Mouse (Mus musculus) megakaryocyte, adult 5-6 weeks (primary cell): ENCODE results near the gene Plb1. TPM values are rescaled to one million over a fixed set of nuclear protein-coding genes. Genes with fewer than 3 reads are reported as not detected.

Source experiments
- ATAC-seq: 2 replicates; pipeline ENCODE4 v1.8.0; 2016; ENCODE audit warnings: mild to moderate bottlenecking, inconsistent platforms; ENCODE audit not compliant: poor library complexity, severe bottlenecking
- total RNA-seq, 2 experiments: library from RNA; stranded (forward) in 1 of 2; stranded (reverse) in 1 of 2; fragments of 153-499, 151-499 nt in 1 of 2; fragments of 221-1000, 200-1000 nt in 1 of 2; gene quantifications; 2 replicates each; pipeline versions ENCODE4 v1.2.3 to v1.2.4; 2015 to 2017

Gene Plb1
- total RNA-seq, 2 experiments from 2014 or later, result not detected

DNA sequence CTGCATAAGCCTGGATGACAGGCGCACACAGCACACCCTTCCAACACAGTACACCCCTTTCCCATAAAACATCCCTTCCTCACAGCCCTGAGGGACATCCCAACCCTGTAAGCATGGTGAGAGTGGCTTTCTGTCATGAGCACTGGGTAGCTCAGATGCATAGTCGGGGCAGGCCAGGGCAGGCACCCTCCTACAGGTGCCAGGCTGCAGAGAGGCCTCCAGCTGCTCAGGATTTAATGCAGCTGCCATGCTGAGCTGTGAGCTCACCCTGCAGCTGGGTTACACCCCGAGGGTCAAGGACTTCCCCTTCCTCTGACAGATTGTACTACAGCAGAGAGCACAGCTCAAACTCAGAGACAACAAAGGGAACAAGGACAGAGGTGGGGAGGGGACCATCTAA, 146.0 kb downstream of the Plb1 start:
- ATAC-seq, result peak; percentile 70

DNA sequence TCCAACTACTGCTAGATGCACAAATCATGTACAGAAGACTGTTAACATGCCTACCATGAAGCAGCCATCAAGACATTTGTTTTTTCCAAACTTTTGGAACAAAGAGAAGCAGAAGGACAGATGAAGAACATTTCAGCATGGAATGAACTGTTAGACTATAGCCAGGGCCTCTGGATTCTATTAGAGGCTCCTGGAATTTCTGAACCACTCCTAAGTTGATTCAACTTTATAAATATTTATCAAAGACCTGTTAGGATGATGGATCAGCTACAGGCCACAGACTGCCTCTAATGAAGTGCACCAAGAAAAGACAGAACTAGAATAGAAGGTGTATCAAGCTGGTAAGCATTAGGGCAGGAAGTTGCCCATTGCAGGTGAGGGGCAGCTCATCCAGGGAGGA, 156.1 kb downstream of the Plb1 start:
- ATAC-seq, result no peak

DNA sequence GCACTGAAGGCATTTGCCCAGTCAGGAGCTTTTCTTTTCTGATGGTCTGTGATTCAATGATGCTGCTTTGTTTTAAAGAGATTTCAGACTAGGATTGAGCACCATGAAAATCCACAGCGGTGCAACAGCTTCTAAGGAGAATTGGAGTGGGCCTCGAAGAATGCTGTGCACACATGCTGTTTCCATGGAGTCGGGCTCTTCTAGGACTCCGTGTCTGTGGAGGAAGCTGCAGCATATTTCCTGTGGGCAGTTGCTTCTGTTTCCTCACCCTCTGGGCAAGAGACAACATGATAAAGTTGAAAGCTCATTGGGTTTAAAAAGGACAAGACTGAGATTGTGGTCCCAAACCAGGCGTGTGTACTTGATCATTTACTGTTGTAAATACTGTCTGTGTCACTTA, 157.8 kb downstream of the Plb1 start:
- ATAC-seq, result no peak

DNA sequence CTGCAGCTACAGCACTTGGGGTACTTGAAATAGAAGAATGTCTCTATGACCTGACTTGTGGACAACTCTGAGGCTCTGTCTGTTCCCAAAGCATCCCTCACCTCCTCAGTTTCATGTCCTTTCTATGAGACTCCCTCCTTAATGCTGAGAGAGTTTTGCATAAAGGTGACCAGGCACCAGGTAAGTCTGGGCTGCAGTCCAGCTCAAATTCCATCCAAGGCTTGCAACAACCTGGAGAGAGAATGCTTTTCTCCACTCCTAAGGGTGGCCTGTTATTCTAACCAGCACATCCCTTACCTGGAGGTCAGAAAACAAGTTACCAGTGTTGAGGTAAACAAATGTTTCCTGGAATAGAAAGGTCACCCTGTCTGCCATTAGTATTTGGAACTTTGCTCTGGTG, 159.8 kb downstream of the Plb1 start:
- ATAC-seq, result no peak

DNA sequence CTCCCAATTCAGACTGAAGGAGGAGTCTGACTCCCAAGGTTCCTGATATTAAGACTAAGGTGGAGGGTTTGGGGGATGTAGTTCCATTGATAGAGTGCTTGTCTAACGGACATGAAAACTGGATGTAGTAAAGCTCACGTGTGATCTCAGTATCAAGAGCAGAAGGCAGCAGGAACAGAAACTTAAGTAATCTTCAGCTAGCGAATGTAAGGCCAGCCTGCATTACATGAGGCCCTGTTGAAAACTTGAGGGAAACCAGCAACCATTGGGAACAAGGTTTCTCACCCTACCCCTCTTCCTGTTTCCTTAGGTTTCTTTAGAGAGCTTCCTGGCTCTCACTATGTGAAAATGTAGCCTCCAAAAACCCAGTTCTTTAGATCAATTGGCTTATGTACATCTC, 162.1 kb downstream of the Plb1 start:
- ATAC-seq, result peak; percentile 82

DNA sequence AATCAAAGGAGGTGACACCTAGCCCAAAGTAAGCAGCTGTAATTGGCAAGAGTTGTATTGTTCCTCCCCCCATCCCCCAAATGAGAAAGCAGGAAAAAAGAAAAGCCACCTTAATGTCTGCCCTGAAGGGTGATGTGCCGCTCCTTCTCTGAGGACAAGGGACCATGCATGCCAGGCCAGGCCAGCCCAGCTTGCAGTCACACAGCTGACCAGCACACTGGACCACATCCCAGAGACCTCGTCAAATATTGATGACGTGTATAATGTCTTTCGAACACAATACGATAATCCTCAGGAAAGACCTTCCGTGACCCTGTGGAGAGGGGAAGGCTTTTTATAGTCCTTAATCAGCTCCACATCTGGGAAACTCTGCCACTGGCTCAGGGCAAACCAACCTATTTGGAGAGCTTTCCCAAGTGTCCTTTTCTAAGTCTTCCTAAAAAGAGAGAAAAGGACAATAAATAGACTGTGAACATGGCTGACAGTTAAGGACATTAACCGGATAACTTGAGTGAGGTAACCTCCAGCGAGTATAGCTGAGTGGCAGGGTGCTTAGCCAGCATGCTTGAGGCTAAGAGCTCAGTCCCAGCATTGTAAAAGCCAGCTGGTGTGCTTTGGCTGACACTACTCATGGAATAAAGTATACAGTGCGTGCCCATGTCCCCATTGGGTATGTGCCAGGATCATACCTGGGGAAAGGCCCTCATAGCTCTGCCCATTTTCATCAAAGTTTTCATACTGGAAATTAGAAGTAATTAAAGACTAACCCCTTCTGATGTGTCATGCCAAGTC, 162.8 kb downstream of the Plb1 start:
- no peak for ATAC-seq

DNA sequence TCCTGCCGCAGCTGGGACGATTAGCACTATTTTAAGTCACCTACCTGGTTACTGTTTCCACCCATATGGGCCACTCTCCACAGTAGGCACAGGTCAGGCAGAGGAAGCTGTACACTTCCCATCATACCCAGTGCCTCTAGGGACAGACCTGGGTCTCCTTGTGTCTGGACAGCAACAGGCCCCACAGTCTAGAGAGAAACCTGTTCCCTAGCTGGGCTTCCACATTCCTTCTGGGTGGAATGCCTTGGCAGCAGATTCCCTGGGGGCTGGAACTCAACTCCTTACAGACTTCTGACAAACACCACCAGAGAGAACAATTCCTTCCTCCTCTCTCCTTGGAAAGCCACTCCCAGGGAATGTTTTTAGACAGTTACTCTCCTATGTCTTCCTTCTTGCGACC, 165.2 kb downstream of the Plb1 start:
- no peak for ATAC-seq

DNA sequence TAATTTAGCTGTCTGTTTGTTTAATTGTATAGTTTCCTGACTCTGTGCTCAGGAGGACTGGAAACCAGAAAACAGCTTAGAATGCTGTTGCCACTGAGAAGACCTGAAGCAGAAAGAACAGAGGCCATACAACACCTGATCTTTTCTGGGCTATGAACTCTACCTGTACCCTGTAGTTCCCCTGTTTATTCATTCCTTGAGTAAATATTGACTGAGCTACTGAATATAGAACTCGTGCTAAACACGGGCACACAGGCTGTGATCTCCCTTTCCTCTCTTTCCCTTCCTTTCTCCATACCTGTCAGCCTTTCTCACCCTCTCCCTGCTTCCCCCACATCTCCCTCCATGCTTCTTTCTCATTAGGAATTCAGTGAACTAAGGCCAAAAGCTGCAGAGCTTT, 168.4 kb downstream of the Plb1 start:
- no peak for ATAC-seq

DNA sequence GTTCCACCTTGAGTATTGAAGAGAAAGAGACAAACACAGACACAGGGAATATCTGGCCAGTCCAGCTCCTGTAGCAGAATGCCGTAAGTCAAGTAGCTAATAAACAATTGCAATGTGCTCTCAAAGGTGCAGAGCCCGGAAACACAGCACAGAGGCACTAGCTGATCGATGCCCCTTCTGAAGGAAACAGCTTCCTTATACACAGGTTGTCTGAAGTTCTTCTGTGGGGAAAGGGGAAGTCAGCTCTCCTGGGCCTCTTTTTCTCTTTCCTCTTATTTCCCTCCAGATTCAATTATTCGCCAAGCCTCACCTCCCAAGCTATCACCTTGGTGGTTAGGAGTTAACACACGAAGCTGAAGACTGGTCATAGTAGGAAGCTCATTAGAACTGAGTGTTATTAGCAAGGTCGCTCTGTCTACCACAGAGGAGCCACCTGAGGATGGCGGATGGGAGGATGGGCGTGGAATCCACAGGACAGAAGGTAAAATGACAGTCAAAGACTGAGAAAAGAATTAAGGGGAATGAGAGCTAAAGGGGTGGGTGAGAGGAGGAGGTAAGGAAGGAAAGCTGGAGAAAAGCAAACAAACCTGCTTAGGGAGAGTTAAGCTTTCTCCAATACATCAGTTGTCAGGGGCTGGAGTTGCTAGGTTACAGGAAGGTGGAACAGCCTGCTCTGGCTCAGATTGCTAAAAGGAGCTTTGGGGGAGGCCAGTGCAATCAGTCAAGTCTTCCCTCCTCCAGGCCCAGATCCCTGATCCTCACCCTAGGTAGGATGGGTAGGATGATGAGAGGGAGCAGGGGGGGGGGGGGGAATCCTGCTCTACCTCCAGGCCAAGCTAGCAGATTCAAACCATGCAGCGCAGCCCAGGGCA, 170.8 kb downstream of the Plb1 start:
- peak; percentile 60; the same call in 1 of the 2 replicates for ATAC-seq

DNA sequence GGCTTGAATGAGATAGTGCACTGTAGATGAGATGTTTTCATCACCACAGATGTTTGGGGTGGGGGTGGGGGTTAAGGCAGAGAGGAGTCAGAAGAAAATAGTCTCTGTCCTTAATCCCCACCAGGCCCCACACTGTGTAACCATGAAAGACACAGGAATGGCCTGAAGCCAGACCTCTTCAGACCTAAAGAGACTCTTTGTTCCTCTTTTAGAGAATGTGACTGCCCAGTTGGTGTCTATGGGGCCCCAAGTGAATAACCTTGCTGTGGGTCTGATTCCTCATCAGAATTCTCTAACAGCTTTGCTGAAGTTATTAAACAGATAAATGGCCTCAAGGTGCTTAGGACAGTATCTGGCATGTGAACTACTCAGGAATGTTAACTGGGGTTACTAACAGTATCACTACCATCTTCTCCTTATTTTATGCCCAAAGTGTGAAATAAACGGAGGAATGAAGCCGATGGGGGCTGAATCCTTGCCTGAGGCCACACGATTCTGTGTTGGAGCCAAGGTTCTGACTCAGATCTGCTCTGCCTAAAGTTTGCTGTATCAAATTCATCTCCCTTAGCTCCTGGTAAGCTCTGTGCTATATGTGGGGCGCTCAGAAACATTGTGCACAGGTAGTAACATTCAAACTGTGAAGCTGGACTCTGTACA, 172.8 kb downstream of the Plb1 start:
- peak; percentile 71 for ATAC-seq

DNA sequence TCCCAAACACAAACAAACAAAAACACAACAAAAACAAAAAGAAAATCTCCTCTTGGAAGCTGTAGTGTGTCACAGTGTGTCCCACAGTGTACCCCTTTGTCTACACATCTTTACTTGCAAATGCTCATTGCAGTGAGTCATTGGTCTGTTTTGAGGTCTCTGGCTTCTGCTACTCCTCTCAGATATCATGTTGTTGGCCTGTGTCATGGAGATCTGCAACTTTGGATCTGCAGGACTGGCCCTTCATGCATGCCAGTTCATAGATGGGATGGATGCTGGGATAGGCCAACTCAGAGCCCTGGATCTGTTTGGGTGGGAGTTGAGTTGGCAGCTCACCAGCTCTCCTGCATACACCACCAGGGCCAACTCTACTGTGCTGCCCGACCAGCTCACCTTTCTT, 176.3 kb downstream of the Plb1 start:
- ATAC-seq, result no peak

DNA sequence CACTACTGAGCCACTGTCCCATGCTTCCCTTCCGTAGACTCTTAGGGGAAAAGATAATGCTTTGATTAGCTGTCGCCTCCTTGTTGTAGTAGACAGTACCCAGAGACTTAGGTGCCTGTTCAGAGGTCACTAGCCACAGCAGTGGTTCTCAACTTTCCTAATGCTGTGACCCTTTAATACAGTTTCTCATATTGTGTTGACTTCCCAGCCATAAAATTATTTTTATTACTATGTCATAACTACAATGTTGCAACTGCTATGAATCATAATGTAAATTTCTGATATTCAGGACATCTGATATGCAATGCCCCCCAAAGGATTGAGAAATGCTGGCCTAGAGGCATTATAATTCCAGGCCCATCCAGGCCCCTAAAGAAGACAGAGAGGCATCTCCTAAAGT, 177.2 kb downstream of the Plb1 start:
- ATAC-seq, result no peak

DNA sequence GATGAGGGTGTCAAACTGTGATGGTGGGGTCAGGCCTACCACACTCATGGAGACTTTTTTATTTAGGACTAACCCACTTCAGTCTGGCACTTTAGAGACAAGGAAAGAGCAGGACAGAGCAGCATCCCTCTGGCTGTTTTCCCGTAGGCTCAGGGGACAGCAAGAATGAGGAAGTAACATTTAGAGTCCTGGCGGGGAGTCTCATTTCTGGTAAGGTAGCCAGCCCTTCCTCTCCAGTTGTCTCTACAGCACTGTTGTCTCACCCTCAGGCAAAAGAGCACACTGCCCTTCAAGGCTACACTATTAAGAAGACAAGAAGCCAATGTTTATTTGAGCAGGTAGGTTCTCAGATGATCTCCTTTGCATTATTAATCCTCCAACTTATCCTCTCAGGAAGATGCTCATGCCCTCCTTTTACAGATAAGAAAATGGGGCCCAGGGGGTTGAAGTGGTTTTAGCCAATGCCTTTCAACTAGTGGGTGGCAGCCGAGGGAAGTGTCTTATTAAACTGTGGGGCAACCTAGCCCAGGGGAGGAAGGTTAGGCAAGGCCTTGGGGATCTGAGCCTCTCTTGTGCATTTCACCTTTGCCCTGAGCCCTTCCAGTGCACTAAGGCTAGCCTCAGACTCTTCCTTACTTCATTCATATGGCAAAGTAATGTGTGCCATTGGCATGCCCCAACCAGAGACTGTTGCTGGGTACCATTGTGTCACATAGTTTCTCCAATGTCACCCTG, 178.6 kb downstream of the Plb1 start:
- ATAC-seq, result peak; percentile 79

DNA sequence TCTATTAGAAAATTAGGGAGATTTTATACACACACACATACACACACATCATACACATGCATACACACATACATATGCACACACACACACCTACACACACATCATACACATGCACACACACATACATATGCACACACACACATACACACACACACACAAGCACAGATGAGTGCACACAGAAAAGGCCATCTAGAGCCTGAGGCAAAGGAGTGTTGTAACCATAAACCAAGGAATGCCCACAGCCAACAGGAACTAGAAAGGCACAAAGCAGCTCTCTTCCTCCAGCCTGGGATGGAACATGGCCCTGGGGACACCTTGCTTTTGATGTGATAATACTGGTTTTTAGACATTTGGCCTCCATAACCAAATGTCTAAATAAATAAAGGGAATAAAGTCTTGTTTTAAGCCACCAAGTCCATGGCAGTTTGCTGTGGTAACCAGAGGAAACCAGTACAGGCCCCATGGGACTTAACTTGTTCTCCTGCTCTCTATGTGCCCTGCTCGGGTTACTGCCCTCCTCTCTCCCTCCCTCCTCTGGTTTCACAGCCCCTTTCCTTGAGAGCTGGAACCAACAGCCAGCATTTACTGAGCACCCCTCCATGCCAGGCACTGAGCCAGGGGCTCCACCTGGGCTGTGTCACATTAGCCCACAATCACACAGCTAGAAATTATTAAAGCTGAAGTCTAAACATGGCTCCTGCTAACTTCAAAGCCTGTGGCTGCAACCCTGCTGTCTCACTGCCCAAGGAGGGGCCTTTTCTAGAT, 179.9 kb downstream of the Plb1 start:
- no peak for ATAC-seq

DNA sequence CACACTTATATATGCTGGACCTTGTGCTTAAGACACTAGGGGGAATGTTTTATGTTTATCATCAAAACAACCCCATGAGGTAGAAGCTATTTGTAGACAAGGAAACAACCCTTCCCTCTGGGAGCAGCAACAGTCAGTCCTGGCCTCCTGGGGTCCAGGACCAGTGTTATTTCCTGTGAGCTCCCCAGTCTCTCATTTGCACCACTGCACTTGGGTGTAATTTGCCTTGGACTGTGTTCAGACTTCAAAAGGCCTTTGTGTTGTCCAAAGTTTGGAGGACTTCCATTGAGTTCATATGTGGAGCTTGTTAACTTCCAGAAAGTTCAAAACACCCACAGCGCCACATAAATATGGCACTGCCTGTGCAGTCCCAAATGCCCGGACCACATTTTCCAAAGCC, 180.6 kb downstream of the Plb1 start:
- ATAC-seq, result no peak

DNA sequence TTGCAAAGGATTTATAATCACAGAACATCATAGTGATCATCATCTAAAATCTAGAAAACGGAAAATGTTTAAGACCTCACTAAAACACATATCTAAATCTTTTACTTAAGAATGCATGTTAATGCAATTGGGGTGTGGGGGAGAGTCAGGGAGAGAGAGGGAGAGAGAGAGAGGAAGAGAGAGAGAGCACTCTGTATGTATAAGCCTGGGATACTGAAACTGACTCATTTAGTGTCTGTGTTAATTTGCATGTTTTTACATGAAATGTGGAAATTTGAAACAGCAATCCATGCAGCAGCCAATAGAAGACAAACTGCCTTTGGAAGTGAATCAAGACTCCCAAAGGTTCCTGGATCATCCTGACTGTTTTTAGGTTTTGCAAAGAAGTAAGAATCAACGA, 181.1 kb downstream of the Plb1 start:
- no peak for ATAC-seq

DNA sequence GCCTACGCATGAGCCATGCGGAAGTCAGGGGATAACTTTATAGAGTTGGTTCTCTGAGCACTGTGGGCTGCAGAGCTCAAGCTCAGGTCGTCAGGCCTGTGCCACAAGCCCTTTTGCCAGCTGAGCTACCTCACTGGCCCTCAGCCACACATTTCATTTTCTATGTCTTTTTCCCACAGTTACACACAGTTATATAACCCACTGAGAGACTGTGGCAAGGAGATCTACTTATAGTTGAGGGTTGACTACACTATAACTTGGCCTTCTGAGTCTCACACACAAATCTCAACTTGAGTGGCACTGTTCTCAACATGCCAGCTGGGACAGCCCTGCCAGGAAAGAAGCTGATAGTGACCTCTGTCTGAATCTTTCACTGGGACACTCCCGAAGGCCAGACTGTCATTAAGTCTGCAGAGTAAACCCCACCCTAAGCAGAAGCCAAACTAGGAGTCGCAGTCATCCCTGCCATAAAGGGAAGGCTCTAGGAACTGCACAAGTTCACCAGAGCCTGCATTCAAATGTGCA, 182.0 kb downstream of the Plb1 start:
- no peak for ATAC-seq

DNA sequence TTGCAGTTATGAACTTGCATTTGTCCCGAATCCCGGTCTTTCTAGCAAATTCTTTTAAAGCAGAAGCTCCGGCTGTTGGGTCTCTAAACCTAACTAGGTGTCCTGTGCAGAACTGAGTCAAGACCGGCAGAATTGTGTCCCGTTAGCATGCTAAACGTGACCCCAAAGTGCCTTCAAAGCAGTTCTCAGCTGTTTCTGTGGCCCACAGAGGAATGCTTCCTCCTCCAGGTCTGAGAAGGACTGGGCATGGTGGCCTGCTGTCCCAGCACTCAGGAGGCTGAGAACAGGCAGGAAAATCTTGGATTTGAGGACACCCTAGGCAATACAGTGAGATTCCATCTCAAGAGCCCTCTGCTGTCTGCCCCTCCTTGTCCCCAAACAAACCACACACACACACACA, 183.0 kb downstream of the Plb1 start:
- ATAC-seq, result no peak
